23 mouse cellular contexts compared by ENCODE assay signal in the genomic region with DNA sequence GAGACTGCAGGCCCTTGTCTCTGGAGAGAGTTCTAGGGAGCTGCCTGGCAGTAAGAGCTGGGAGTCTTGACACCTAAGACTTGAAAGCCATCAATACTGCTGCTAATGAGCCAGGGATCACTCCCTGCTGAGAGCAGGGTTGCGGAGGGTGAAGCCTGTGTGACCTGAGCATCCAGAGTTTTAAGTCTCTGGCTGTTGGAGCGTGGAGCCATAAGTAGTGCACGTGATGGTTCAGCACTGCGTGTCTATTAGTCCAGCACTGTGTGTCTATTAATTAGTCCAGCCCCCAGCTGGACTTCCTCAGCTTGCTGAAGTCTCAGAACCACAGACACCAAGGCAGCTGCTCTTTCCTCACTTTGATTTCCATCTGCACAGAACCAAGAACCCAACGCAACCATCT. TPM values are rescaled to one million over a fixed set of nuclear protein-coding genes. Genes with fewer than 3 reads are reported as not detected.
"Had no signal": no experiment of that assay in that cellular context is flagged by ENCODE, and none has a peak within 500 bp of the region (broad histone marks: within the 10 kb centered on the region; RNA-seq: fewer than 3 reads in every experiment).

No protein-coding gene starts in this region.

- H3K9ac ChIP-seq: liver, embryonic 13.5 days; midbrain, embryonic 13.5 days; neural tube, embryonic 13.5 days; stomach, embryonic 15.5 days had no signal

- H3K4me2 ChIP-seq: liver, embryonic 13.5 days; midbrain, embryonic 13.5 days; neural tube, embryonic 13.5 days; stomach, embryonic 15.5 days had no signal

- H3K36me3 ChIP-seq: liver, embryonic 13.5 days; midbrain, embryonic 10.5 days; midbrain, embryonic 13.5 days; neural tube, embryonic 13.5 days; stomach, embryonic 15.5 days had no signal

- H3K4me3 ChIP-seq: left cerebral cortex, adult 2 months; liver, embryonic 13.5 days; midbrain, embryonic 10.5 days; midbrain, embryonic 13.5 days; myocyte; neural tube, embryonic 13.5 days; stomach, embryonic 15.5 days had no signal

- ATAC-seq: hindbrain, postnatal 0 days; inflammation-experienced regulatory T-cells, adult 6 months; intestine, embryonic 16.5 days; midbrain, embryonic 13.5 days; midbrain, embryonic 16.5 days had no signal

- H3K27ac ChIP-seq: hindbrain, postnatal 0 days; liver, embryonic 13.5 days; midbrain, embryonic 10.5 days; midbrain, embryonic 13.5 days; neural tube, embryonic 13.5 days; stomach, embryonic 15.5 days had no signal

- DNase-seq: kidney, adult 18-20 months; kidney, postnatal 25 days; liver, embryonic 13.5 days; lung, adult 2 months; lung, postnatal 14 days; lung, postnatal 4 days; retina, postnatal 1 day; right cerebral cortex, postnatal 25 days; spleen, adult 18-20 months; thymus, postnatal 25 days had no signal

- H3K9me3 ChIP-seq: midbrain, embryonic 13.5 days; neural tube, embryonic 13.5 days; stomach, embryonic 15.5 days had no signal

- H3K4me1 ChIP-seq: liver, embryonic 13.5 days; stomach, embryonic 15.5 days had no signal

- H3K27me3 ChIP-seq: liver, embryonic 13.5 days; midbrain, embryonic 13.5 days; neural tube, embryonic 13.5 days; stomach, embryonic 15.5 days had no signal

RNA-seq across cellular contexts. Expression of a gene that starts 8.0 kb away (rescaled TPM):
- total RNA-seq: megakaryocyte progenitor cell, adult 5-6 weeks; monocyte, adult 5-6 weeks; neutrophil, adult 5-6 weeks had no signal
- polyA plus RNA-seq: inflammation-experienced regulatory T-cells, adult 6 months had no signal
